Mouse (Mus musculus): Measurements from ENCODE around the gene Thbs1.

Thbs1 gene

DNA sequence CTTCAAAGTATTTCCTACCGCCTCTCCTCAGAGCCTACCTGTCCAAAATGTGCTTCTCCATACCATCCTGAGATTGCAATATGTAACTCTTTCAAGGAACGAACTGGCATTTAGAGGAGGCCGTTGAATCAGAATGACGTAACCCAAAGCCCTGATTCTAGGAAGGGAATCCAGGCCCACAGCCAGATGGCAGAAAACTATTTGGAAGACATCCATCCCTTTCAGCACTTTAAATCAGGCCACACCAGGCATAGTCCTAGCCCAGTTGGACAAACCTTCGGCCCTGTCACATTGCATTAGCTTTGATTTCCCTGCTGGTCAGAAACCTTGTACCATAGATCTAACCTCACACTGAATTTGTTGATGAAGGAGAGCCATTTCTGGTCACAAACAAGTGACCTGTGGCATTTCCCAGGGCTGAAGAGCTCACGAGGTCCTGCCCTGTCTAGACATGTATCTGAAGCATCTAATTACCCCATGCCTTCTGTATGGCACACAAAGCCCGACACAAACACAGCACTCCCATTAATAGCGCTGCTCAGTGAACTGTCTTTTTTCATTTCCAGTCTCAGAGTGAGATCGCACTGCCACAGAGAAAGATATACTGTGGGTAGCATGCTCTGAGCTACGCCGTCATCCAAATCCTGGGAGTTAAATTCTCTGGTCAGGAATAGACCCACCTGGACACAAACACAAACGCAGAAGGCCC, 38.3 kb downstream of the Thbs1 start:
- DNase-seq = no peak

DNA sequence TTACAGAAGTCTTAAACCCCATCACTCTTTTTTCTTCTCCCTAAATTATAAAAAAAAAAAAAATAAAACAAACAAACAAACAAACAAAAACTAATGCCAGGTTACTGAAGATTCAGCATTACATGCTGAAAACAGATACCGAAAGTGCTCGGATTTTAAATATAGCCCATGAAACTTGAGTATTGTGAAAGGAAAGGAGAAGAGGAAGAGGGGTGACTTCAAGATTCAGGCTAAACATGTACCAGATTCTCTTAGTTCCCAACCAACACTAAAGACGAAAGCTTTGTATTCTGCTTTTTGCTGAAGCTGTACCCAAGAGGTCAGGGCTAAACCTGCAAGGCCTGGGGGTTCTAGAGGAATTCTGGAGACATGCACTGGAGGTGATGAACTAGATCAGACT, 46.4 kb downstream of the Thbs1 start:
- no peak for DNase-seq

DNA sequence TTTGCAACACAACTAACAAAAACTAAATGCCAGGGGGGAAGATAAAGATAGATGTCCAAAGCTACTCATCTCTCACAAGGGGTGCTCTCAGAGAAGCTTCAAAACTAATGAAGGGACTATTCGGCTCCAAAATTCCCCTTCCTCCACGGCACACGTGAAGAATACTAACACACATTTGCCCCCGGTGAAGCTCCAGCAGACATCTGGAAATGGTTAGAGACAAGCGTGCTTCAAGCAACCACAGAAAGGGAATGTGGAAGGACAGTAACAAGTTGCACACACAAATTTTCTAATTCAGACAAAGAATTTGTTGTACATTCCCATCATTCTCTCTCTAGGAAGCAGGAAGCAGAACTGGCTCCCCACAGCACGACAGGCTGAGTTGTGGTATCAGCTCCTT, 47.5 kb downstream of the Thbs1 start:
- DNase-seq = no peak

DNA sequence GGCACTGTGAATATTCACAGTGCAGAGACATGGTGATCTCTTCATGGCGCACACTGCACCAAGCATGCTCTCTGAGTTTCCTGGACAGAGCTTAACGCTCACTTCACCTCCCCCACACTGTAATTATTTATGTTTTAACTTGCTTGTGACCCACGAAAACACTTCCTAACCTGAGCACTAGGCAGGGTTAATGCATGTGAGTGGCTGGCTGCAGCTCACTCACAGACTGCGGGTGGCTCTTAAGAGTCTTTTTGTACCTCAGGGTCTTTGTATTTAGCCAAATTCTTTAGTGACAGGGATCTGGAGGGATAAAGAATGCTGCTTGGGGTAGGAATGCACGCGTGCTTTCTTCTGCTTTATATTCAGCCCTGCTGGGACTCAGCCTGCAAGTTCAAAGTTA, 48.9 kb downstream of the Thbs1 start:
- DNase-seq = no peak

- no peak for DNase-seq
Observed at GRCm38 (mm10) chr2:118160991-118161390, 49.3 kb downstream of the Thbs1 start.

GRCm38 (mm10) chr2:118162486-118162885, 50.8 kb downstream of the Thbs1 start:
- no peak for DNase-seq

- no peak for DNase-seq
Observed at GRCm38 (mm10) chr2:118164137-118164536, 52.5 kb downstream of the Thbs1 start.

DNA sequence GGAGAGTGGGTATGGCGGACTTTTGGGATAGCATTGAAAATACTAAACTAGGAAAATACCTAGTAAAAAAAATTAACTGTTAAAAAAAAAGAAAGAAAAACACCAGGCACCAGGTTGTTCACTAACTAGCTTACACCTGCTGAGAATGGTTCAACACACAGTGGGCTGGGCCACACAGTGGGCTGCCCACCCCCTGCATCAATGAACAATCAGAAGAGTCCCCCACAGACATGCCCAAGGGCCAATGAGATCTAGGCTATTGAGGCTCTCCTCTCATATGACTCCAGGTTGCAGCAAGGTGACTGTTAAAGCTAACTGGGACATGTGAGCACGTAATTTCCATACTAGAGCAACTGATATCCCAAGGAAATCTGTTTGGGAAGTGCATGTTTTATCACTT, 54.0 kb downstream of the Thbs1 start:
- no peak for DNase-seq

DNA sequence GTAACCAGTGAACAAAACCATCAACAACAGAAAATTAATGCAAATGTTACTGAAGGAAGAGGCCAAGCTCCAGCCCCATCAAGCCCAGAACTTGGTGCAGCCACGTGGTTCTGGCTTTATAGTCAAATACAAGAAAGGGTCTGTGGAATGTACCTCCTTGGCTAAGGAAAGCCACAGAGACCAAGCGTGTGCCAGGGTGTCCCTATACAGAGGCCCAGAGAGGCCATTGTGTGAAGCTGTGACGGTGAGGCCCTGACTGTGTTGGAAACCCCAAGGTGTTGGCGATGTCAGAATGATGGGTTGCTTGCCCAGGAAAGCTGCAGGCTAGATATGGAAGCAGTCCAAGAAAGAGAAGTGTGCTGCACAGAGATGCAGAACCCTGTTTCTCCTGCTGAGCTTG, 56.1 kb downstream of the Thbs1 start:
- no peak for DNase-seq

DNA sequence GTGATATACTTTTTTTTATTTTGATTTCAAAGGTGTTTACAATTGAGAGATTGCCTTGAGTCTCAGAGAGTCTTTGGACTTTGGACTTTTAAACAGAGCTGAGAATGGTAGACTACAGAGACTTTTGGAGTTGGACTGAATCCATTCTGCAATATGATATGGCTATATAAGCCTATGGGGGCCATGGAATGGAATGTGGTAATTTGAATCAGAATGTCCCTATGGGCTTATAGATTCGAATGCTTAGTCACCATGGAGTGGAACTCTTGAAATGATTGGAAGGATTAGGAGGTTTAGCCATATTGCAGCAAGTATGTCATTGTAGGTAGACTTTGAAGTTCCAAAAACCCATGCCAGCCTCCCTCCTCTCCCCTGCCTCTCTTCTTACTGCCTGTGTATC, 56.5 kb downstream of the Thbs1 start:
- DNase-seq = no peak

- no peak for DNase-seq
Observed at GRCm38 (mm10) chr2:118174558-118175383, 63.1 kb downstream of the Thbs1 start.

Data from thymus, adult 18-20 months (tissue).